Mouse (Mus musculus) thymus, postnatal 36 days (tissue): ENCODE results near the gene Ube3c.

ENCODE experiments used
- DNase-seq, 2 experiments: peaks; one replicate each; pipeline ENCODE4 v3.0.0; 2022; ENCODE audit warnings: mixed read lengths in 2 of 2

The Ube3c gene

DNA sequence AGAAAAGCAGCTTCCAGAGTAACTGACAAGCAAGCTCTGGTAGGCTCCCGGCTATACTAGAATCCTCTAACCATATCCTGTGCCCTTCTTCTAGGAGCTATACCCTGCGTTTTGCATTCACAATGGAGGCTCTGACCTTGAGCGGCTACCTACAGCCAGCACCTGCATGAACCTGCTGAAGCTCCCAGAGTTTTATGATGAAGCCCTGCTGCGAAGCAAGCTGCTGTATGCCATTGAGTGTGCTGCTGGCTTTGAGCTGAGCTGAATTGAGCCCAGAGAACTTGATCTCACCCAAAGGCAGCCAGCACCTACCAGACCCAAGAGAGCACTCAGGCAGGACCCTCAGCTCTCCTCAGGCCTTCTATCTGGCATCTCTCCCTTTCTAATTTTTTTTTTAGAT is 105.3 kb downstream of the Ube3c start:
- DNase-seq, result no peak

DNA sequence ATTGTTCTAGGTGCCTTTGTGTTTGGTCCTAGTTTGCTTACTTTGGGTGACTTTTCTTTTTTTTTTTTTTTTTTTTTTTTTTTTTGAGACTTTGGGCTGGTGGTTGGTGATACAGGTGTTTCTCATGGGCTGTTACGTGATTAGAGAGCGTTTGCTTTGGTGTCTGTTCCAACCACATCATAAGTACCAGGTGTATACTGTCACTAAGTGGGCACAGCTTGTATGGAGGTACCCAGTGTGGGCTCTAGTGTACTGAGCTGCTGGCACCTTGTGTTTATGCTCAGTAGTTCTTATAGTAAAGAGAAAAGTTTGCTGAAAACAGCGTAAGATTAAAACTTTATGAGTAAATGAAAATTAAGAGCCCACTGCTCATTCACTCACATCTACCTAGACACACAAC is 107.4 kb downstream of the Ube3c start:
- peak in 1 of 2 experiments; percentile 23 for DNase-seq

DNA sequence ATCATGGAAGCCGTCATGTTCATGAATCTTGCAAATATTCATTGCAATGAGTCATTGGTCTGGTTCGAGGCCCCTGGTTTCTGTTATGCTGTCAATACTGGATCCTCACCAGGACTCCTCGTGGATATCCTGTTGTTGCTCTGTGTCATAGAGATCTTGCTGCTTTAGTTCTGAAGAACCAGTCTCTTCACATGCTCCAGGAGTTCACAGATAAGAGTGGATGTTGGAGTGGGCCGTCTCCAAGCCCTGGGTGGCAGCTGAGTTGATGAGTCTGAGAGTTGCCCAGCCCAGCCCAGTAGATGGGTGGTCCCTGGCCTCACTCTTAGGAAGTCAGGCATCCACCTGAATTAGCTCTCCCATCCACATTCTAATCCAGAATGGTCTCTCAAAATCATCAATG is 116.0 kb downstream of the Ube3c start:
- no peak for DNase-seq

DNA sequence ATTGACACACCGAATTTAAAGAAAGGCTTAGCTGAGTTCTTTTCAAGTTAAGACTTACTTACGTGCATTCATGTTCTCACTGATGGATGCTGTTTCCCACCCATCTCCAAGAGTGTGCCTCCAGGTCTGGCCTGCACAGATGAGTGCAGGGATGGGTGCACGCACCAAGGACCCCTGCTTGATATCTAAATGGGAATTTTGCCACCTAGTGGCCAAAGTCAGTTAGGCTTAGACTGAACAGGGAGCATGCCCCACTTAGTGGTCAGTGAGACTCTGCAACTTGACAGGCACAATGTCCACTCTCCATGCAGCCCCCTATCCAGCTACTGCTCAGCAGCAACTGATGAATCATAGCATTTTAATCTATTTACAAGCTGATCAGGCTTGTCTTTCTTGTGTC is 118.6 kb downstream of the Ube3c start:
- peak; percentile 32 to 34 for DNase-seq

DNA sequence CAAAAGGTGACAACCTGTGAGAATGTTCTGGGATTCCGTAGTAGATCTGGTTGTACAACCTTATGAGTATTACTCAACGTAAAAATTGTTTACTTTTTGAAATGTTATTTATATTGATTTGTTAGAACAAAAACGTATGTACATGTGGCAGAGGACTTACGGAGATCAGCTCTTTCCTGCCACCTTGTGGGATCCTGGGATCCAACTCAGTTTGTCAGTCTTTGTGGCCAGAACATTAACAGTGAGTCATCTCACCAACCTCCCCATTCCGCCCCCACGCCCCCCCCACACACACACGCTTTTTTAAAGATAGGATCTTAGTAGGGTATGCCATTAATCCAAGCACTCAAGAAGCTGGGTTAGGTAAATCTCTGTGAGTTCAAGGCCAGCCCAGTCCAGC is 119.3 kb downstream of the Ube3c start:
- no peak for DNase-seq

DNA sequence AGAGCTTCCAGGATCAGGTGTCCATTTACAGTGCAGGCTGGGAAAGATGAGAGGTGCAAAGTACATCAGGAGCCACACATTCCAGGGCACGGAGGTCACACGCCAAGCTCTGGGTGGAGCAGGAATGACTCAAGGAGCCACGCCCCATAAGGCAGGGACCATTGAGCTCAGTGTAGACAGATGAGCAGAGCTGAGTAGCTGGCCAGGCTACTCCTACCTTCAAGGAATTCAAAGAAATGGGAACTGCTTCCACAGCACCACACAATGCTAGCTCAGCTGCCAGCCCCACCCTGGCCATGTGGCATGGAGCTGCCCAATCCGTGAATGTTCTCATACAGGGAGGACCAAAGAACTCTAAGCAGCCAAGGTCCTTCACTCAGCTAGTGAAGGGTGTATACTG is 129.5 kb downstream of the Ube3c start:
- no peak for DNase-seq

DNA sequence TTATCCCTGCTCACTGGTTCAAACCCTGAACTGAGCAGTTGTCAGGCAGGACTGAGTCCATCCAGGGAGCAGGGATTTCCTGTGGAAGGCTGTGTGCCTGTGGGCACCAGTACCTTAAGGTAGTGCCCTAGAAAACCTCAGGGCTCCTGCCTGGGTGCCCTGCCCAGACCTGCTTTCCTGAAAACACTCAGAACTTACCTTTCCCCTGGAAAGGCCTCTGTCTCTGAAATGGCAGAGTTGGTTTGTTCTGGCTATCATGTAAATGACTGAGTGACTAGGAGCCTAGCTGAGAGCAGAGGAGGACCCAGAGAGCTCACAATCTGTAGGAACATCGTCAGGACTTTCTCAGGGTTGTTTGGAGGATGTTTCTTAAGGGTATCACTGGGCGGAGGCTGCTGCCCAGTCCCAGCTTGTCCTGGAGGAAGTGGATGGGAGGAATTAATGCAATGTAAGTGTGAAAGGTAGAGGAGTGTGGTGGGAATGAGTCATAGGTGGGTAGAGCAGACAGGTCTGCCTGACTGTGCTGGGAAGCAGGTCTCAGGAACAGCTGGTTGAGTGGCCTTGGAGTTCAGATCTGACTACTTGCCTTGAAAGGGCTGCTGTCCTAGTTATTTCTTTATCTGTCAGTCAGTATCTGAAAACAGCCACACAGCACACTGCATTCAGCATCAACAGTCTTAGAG is 130.6 kb downstream of the Ube3c start:
- DNase-seq, result no peak

DNA sequence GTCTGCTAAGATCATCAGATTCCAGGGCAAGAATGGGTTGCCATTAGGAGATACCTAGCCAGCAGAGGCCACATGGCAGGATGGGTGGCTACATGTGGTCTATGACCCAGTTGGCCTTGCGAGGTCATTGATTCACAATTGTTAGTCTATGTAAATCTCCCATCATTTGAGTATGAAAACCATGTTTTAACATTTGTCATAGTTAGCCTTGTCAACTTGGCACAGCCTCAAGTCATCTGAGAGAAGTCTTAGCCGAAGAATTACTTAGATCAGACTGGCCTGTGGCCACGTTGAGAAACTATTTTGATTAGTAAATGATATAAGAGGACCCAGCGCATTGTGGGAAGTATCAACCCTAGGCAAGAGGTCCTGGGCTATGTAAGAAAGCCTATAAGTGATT is 138.2 kb downstream of the Ube3c start:
- no peak for DNase-seq

DNA sequence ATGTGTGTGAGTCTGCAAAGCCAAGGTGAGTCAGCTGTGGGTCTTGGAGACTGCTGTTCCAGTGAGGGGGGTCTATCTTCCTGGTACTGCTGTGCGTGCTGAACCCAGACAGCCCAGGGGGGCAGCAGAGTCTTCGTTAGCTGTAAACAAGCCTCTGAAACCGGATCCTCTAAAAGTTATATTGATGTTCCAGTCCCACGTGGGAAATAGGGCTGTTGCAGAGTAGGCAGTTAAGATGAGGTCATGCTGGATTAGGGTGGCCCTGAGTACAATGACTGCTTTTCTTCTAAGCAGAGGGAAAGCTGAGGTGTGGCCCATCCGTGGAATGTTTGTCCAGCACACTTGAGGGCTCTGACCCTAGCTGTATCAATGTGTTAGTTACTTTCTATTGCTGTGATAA is 139.2 kb downstream of the Ube3c start:
- DNase-seq, result no peak

DNA sequence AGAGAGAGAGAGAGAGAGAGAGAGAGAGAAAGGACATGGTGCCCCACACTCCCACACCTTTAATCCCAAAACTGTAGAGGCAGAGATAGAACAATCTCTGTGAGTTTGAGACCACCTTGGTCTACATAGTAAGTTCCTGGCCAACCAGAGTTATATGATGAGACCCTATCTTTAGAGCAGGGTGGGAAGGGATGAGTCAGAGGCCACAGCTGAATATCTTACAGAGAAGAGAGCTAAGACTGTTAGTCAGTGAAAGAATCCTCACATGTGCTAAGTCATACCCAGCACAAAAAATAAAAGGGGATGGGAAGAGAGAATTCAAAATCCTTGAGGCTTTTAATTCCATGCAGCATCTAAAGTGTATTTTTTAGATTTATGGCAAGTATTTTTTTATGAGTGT is 142.6 kb downstream of the Ube3c start:
- no peak for DNase-seq

DNA sequence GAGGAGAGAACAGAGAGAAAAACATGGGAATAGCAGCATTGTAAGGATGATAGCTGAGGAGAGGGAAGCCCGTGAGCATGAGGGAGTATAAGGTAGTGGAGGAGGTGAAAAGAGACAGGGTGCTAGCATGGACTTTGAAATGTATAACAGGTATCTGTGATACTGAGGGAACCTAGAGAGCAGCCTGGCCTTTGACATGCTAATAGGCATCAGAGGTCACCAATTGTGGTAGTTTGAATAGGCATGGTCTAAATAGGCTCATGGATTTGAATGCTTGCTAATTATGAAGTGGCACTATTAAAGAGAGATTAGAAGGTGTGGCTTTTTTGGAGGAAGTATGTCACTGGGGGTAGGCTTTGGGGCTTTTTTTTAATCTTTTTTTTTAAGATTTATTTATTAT is 143.9 kb downstream of the Ube3c start:
- no peak for DNase-seq

DNA sequence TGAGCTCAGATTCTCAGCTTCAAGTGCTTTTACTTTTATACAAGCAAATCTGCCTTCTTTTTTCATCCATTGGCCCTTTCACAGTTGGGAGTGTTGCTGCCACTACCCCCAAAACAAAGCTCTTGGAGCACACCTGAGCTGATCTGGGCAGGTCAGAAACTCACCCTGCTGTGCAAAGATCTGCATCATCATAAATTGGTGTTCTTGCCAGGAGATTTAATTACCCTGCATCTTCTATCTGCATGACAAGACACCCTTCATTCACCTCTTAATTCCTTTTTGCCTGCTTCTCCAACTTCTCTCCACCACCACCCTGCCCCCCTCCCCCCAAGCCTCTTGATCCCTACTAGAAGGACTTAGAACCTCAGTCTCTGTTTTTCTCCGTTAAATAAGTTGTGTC is 152.1 kb downstream of the Ube3c start:
- DNase-seq, result no peak

DNA sequence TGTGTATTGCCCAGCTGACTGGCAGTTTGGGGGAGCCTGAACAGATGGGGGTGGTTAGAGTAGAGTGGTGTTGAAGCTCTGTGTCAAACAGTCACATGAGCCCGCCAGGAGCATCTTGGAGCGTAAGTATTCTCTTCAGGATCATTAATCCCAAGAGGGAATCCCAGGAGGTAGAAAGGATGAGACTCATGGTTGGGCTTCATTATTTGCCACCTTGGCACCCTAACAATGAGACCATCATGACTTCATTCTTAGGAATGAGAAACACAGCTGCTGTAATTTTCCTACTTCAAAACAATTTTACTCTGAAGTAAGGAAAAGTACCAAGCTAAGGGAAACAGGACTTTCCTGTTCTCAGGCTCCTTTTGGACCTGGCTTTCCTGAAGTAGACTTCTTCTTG is 156.3 kb downstream of the Ube3c start:
- DNase-seq, result no peak
